Comparison of ENCODE assay signal across 40 mouse cellular contexts in the genomic region with DNA sequence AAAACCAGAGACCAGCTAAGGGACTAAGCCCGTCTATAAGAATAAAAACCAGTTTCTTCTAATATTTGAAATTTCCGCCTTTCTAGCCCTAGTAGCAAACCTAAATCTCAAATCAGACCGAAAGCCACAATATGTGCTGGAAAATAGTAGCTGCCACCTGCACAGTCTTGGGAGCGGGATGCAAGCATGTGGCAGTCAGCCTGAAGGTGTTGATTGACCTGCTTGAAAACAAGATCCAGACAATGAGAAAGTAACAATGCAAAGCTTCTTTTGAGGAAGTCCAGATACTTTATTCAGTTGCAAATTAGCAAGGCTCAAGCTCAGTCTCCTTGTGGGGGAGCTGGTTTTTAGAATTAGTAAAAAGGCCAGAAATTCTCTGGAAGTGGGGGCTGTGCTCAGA. TPM values are rescaled to one million over a fixed set of nuclear protein-coding genes. Genes with fewer than 3 reads are reported as not detected.
"Had no signal": no experiment of that assay in that cellular context is flagged by ENCODE, and none has a peak within 500 bp of the region (broad histone marks: within the 10 kb centered on the region; RNA-seq: fewer than 3 reads in every experiment).

No protein-coding gene starts in this region.

RNA-seq across cellular contexts. Expression of a gene that starts 9.8 kb away (rescaled TPM):
- total RNA-seq: heart, postnatal 10 days; heart, postnatal 14 days; heart, postnatal 25 days; heart, postnatal 36 days; heart, postnatal 4 days; hematopoietic stem cell, adult 5-6 weeks; hindbrain, postnatal 0 days; layer of hippocampus, adult 18-20 months; layer of hippocampus, adult 2 months; layer of hippocampus, adult 8-10 months; layer of hippocampus, postnatal 10 days; layer of hippocampus, postnatal 14 days; layer of hippocampus, postnatal 25 days; layer of hippocampus, postnatal 36 days; left cerebral cortex, adult 18-20 months; left cerebral cortex, adult 2 months; left cerebral cortex, adult 8-10 months had no signal
- polyA plus RNA-seq: heart, embryonic 12.5 days; heart, embryonic 13.5 days; heart, embryonic 14.5 days; heart, embryonic 15.5 days; heart, embryonic 16.5 days; heart, postnatal 0 days; hindbrain, embryonic 10.5 days; hindbrain, embryonic 11.5 days; hindbrain, embryonic 12.5 days; hindbrain, embryonic 13.5 days; hindbrain, embryonic 14.5 days; hindbrain, embryonic 15.5 days; hindbrain, embryonic 16.5 days; hindbrain, postnatal 0 days; inflammation-experienced regulatory T-cells, adult 6 months; intestine, embryonic 14.5 days; intestine, embryonic 15.5 days; intestine, embryonic 16.5 days; intestine, postnatal 0 days; kidney, embryonic 14.5 days; kidney, embryonic 15.5 days; kidney, embryonic 16.5 days; kidney, postnatal 0 days; large intestine, adult 2 months had no signal

RNA-seq across cellular contexts. Expression of a gene that starts 33.9 kb away (rescaled TPM):
- total RNA-seq: hematopoietic stem cell, adult 5-6 weeks had no signal
- polyA plus RNA-seq: inflammation-experienced regulatory T-cells, adult 6 months had no signal
